Mouse (Mus musculus) forebrain, embryonic 16.5 days (tissue): Measurements from ENCODE around the gene Scfd2. TPM values are rescaled to one million over a fixed set of nuclear protein-coding genes. Genes with fewer than 3 reads are reported as not detected.

Experiments used
- ATAC-seq: fragments of 200-750 bp; cut with Nextera tagmentation; 2 replicates; pipeline ENCODE4 v1.8.0; 2017; ENCODE audit warnings: mild to moderate bottlenecking, moderate library complexity
- H3K27ac ChIP-seq: fragments of 300-500 bp; sonication (generic); 2 replicates; pipeline ENCODE4 v1.5.1; 2014; ENCODE audit warnings: low read length, control low read depth
- H3K27me3 ChIP-seq: fragments of 300-500 bp; sonication (generic); replicated peaks from 2 replicates; pipeline ENCODE4 v1.6.1; 2014; ENCODE audit warnings: low read length; ENCODE audit not compliant: control insufficient read depth, insufficient read depth
- H3K36me3 ChIP-seq: fragments of 300-500 bp; sonication (generic); 2 replicates; pipeline ENCODE4 v1.6.1; 2014; ENCODE audit not compliant: control insufficient read depth, insufficient read depth
- H3K4me1 ChIP-seq: fragments of 300-500 bp; sonication (generic); replicated peaks from 2 replicates; pipeline ENCODE4 v1.6.1; 2014; ENCODE audit warnings: low read length; ENCODE audit not compliant: control insufficient read depth, insufficient read depth
- H3K4me2 ChIP-seq: fragments of 300-500 bp; sonication (generic); 2 replicates; pipeline ENCODE4 v1.6.1; 2014; ENCODE audit warnings: mild to moderate bottlenecking, low read length, control low read depth
- H3K4me3 ChIP-seq: fragments of 300-500 bp; sonication (generic); replicated peaks from 2 replicates; pipeline ENCODE4 v1.5.1; 2014; ENCODE audit warnings: mild to moderate bottlenecking, low read length, control low read depth
- H3K9ac ChIP-seq: fragments of 300-500 bp; sonication (generic); replicated peaks from 2 replicates; pipeline ENCODE4 v1.6.1; 2014; ENCODE audit warnings: low read depth, low read length, control low read depth
- H3K9me3 ChIP-seq: fragments of 300-500 bp; sonication (generic); 2 replicates; pipeline ENCODE4 v1.6.1; 2016; ENCODE audit warnings: low read length; ENCODE audit not compliant: control insufficient read depth
- WGBS: fragments of 180-500 bp; shearing (Covaris S2); extraction: QIAGEN DNeasy Blood & Tissue Kit; methylation state at CpG from one replicate; pipeline ENCODE4 v1.1.7; 2014; 5-methylcytosine and 5-hydroxymethylcytosine counted together
- polyA plus RNA-seq: library from polyadenylated mRNA; unstranded; fragments of >200 nt; fragmentation: Nextera tagmentation; extraction: Ambion mirVana; gene quantifications from 2 replicates; pipeline ENCODE4 v1.2.1, GENCODE M21; 2015

Scfd2 gene
- polyA plus RNA-seq, 1 experiment from 2014 or later, result 28.4 TPM

- no peaks in the 10 kb centered on the region for H3K4me1 ChIP-seq
- WGBS, result 52% methylated on average over 6 of the region's 6 CpGs
- H3K4me3 ChIP-seq, result no peak overlapping the region
- H3K27ac ChIP-seq, result no peak overlapping the region
- H3K9ac ChIP-seq, result no peak overlapping the region
- H3K4me2 ChIP-seq, result no peak overlapping the region
- no peaks in the 10 kb centered on the region for H3K9me3 ChIP-seq
- ATAC-seq, result no peak
- no peaks in the 10 kb centered on the region for H3K36me3 ChIP-seq
- H3K27me3 ChIP-seq, result no peaks in the 10 kb centered on the region
Measured at GRCm38 (mm10) chr5:74311865-74312264, 219.7 kb downstream of the Scfd2 start.

- H3K9me3 ChIP-seq, result no peaks in the 10 kb centered on the region
- no peaks in the 10 kb centered on the region for H3K4me1 ChIP-seq
- H3K36me3 ChIP-seq, result no peaks in the 10 kb centered on the region
- H3K4me3 ChIP-seq, result no peak overlapping the region
- no peak overlapping the region for H3K4me2 ChIP-seq
- H3K27me3 ChIP-seq, result no peaks in the 10 kb centered on the region
- H3K27ac ChIP-seq, result no peak overlapping the region
- WGBS, result 31% methylated on average over 6 of the region's 6 CpGs
- peak; percentile 33; the same call in 1 of the 2 replicates for ATAC-seq
- H3K9ac ChIP-seq, result no peak overlapping the region
Measured at GRCm38 (mm10) chr5:74311200-74311825, 220.2 kb downstream of the Scfd2 start.

- ATAC-seq, result no peak
- Histone ChIP-seq H3K4me3 (no peak overlapping the region), H3K9me3 (no peaks in the 10 kb centered on the region), H3K27ac (no peak overlapping the region), H3K27me3 (no peaks in the 10 kb centered on the region), H3K9ac (no peak overlapping the region), H3K36me3 (no peaks in the 10 kb centered on the region), H3K4me1 (no peaks in the 10 kb centered on the region), H3K4me2 (no peak overlapping the region)
- WGBS, result 81% methylated on average over 5 of the region's 5 CpGs
Measured at GRCm38 (mm10) chr5:74310101-74310500, 221.5 kb downstream of the Scfd2 start.

- H3K9ac ChIP-seq, result no peak overlapping the region
- H3K27ac ChIP-seq, result no peak overlapping the region
- H3K4me1 ChIP-seq, result no peaks in the 10 kb centered on the region
- ATAC-seq, result no peak
- no peak overlapping the region for H3K4me2 ChIP-seq
- 85% methylated on average over 5 of the region's 5 CpGs for WGBS
- no peaks in the 10 kb centered on the region for H3K9me3 ChIP-seq
- H3K4me3 ChIP-seq, result no peak overlapping the region
- no peaks in the 10 kb centered on the region for H3K27me3 ChIP-seq
- H3K36me3 ChIP-seq, result no peaks in the 10 kb centered on the region
Measured at GRCm38 (mm10) chr5:74307242-74307641, 224.3 kb downstream of the Scfd2 start.

GRCm38 (mm10) chr5:74305533-74306189 lies 225.9 kb downstream of the Scfd2 start:
- H3K4me1 ChIP-seq, result no peaks in the 10 kb centered on the region
- H3K4me2 ChIP-seq, result no peak overlapping the region
- ATAC-seq, result no peak
- no peaks in the 10 kb centered on the region for H3K27me3 ChIP-seq
- no peak overlapping the region for H3K9ac ChIP-seq
- H3K9me3 ChIP-seq, result no peaks in the 10 kb centered on the region
- H3K27ac ChIP-seq, result no peak overlapping the region
- no peaks in the 10 kb centered on the region for H3K36me3 ChIP-seq
- WGBS, result 74% methylated on average over 4 of the region's 4 CpGs
- H3K4me3 ChIP-seq, result no peak overlapping the region

DNA sequence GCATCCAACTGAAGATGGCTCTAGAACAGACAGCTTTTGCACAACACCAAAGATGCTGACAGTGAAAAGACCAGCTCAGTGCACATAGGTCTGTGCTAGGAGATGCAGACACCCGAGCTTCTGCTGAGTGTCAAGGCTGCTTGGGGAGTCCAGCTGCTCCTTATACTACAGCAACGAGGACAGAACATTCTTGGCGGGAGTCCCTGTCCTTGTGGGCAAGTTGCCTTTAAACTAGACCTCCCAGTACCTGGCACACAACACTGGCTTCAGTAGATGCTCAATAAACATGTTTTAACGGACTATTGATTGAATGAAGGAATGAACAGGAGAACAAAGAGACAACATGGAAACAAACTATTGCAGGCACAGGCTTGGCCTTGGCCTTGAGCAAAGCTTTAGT lies 226.8 kb downstream of the Scfd2 start:
- Histone ChIP-seq H3K27me3 (no peaks in the 10 kb centered on the region), H3K9me3 (no peaks in the 10 kb centered on the region), H3K4me1 (no peaks in the 10 kb centered on the region), H3K36me3 (no peaks in the 10 kb centered on the region), H3K4me2 (no peak overlapping the region), H3K4me3 (no peak overlapping the region), H3K9ac (no peak overlapping the region), H3K27ac (no peak overlapping the region)
- no peak for ATAC-seq
- WGBS, result 50% methylated on average over 4 of the region's 4 CpGs

DNA sequence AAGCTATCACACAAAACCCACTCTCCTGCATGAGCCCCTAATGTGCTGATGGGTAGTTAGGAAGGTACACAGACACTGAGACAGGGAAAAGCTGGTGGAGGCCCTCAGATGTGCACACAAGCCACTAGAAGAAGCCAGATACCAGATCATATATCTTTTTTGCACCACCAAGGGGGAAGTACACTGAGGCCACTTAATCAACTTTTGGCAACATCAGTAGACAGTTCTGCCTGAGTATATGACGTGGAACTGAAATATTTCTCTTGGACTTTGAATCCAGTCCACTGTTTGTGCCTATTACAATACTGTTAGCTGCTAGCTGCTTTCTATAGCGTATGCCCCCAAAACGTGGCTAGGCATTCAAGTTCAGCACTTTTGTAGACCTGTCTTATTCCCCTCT lies 229.2 kb downstream of the Scfd2 start:
- H3K27ac ChIP-seq, result no peak overlapping the region
- WGBS, result 84% methylated on average over 3 of the region's 3 CpGs
- H3K36me3 ChIP-seq, result no peaks in the 10 kb centered on the region
- no peak overlapping the region for H3K4me2 ChIP-seq
- H3K27me3 ChIP-seq, result no peaks in the 10 kb centered on the region
- no peak overlapping the region for H3K4me3 ChIP-seq
- no peaks in the 10 kb centered on the region for H3K9me3 ChIP-seq
- no peaks in the 10 kb centered on the region for H3K4me1 ChIP-seq
- ATAC-seq, result no peak
- H3K9ac ChIP-seq, result no peak overlapping the region

DNA sequence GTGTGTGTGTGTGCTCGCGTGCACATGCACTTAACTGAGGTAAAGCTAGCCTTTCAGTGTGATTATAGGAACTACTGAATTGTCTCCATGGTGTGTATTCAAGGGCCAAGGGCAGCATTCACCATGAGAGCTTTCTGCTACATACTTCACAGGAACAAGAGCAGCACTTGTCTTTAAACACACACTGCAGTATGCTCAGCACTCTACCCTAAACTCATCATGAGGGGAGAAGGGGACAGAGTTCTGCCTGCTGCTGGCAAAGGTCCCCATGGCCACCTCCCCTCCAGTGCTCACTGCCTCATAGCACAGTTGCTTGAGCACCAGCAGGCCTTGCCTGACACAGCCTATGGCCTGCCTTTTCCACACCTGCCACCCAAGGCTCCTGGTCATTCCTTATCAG lies 230.1 kb downstream of the Scfd2 start:
- no peaks in the 10 kb centered on the region for H3K9me3 ChIP-seq

GRCm38 (mm10) chr5:74300931-74301330 lies 230.6 kb downstream of the Scfd2 start:
- no peak overlapping the region for H3K4me3 ChIP-seq
- ATAC-seq, result no peak
- no peak overlapping the region for H3K4me2 ChIP-seq
- no peaks in the 10 kb centered on the region for H3K9me3 ChIP-seq
- no peak overlapping the region for H3K9ac ChIP-seq
- H3K36me3 ChIP-seq, result no peaks in the 10 kb centered on the region
- H3K27me3 ChIP-seq, result no peaks in the 10 kb centered on the region
- 68% methylated on average over 5 of the region's 5 CpGs for WGBS
- H3K4me1 ChIP-seq, result no peaks in the 10 kb centered on the region
- H3K27ac ChIP-seq, result no peak overlapping the region

More for the DNA sequence above, 230.1 kb downstream of the Scfd2 start:
- H3K36me3 ChIP-seq, result no peaks in the 10 kb centered on the region
- H3K4me3 ChIP-seq, result no peak overlapping the region
- H3K4me2 ChIP-seq, result no peak overlapping the region
- no peak overlapping the region for H3K27ac ChIP-seq
- no peak for ATAC-seq
- no peak overlapping the region for H3K9ac ChIP-seq
- H3K4me1 ChIP-seq, result no peaks in the 10 kb centered on the region
- no peaks in the 10 kb centered on the region for H3K27me3 ChIP-seq
- WGBS, result 98% methylated on average over 2 of the region's 2 CpGs
